Mouse (Mus musculus) lung, embryonic 16.5 days (tissue): Measurements from ENCODE around the gene Apon. TPM values are rescaled to one million over a fixed set of nuclear protein-coding genes. Genes with fewer than 3 reads are reported as not detected.
"Not testable (repeated sequence)": the region's sequence is repeated elsewhere in the genome, so short reads cannot be mapped to it uniquely, and the experiment has no call there.

ENCODE experiments used
- ATAC-seq: fragments of 200-750 bp; cut with Nextera tagmentation; 2 replicates; pipeline ENCODE4 v1.8.0; 2017; ENCODE audit warnings: low read depth, mild to moderate bottlenecking, moderate library complexity
- H3K27ac ChIP-seq: fragments of 300-500 bp; sonication (generic); 2 replicates; pipeline ENCODE4 v1.5.1; 2014; ENCODE audit warnings: mild to moderate bottlenecking, control low read depth, low read length
- H3K27me3 ChIP-seq: fragments of 300-500 bp; sonication (generic); 2 replicates; pipeline ENCODE4 v1.6.1; 2014; ENCODE audit warnings: low read depth, low read length, mixed read lengths; ENCODE audit not compliant: control insufficient read depth, insufficient read depth
- H3K36me3 ChIP-seq: fragments of 300-500 bp; sonication (generic); 2 replicates; pipeline ENCODE4 v1.6.1; 2014; ENCODE audit warnings: low read length; ENCODE audit not compliant: control insufficient read depth, insufficient read depth
- H3K4me1 ChIP-seq: fragments of 300-500 bp; sonication (generic); replicated peaks from 2 replicates; pipeline ENCODE4 v1.6.1; 2014; ENCODE audit warnings: low read length, mixed read lengths; ENCODE audit not compliant: control insufficient read depth, insufficient read depth
- H3K4me2 ChIP-seq: fragments of 300-500 bp; sonication (generic); 2 replicates; pipeline ENCODE4 v1.6.1; 2014; ENCODE audit warnings: low read depth, low read length, control low read depth
- H3K4me3 ChIP-seq: fragments of 300-500 bp; sonication (generic); 2 replicates; pipeline ENCODE4 v1.5.1; 2014; ENCODE audit warnings: mild to moderate bottlenecking, low read length, control low read depth
- H3K9ac ChIP-seq: fragments of 300-500 bp; sonication (generic); 2 replicates; pipeline ENCODE4 v1.6.1; 2014; ENCODE audit warnings: low read length, control low read depth
- H3K9me3 ChIP-seq: fragments of 300-500 bp; sonication (generic); 2 replicates; pipeline ENCODE4 v1.6.1; 2016; ENCODE audit warnings: low read length; ENCODE audit not compliant: control insufficient read depth
- WGBS: fragments of 180-500 bp; shearing (Covaris S2); extraction: QIAGEN DNeasy Blood & Tissue Kit; methylation state at CpG from one replicate; pipeline ENCODE4 v1.1.7; 2014; 5-methylcytosine and 5-hydroxymethylcytosine counted together
- polyA plus RNA-seq: library from polyadenylated mRNA; unstranded; fragments of >200 nt; fragmentation: Nextera tagmentation; extraction: Ambion mirVana; gene quantifications from 2 replicates; pipeline ENCODE4 v1.2.1, GENCODE M21; 2015

Apon gene
- polyA plus RNA-seq, 1 experiment from 2014 or later, result 0.14 TPM

DNA sequence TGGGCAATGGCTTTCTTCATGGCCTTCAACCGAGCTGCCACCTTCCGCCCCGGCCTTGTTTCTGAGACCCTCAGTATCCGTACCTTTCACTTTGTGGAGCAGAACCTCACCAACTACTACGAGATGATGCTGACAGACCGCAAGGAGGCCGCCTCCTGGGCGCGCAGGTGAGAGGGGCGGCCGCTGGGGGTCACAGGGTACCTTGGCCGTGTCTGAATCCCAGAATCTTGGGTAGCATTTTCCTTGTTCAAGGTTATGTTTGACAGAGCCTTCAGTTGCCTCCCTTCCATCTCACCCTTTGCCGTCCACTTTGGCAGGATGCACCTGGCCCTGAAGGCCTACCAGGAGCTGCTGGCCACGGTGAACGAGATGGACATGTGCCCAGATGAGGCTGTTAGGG is 9.8 kb upstream of the Apon start:
- Histone ChIP-seq H3K9me3 (no peaks in the 10 kb centered on the region), H3K4me2 (no peak overlapping the region), H3K27me3 (no peaks in the 10 kb centered on the region), H3K4me1 (no peaks in the 10 kb centered on the region), H3K36me3 (peaks cover 49% of the 10 kb centered on the region), H3K27ac (no peak overlapping the region), H3K9ac (no peak overlapping the region), H3K4me3 (no peak overlapping the region)
- ATAC-seq, result no peak
- WGBS, result 91% methylated on average over 15 of the region's 15 CpGs

DNA sequence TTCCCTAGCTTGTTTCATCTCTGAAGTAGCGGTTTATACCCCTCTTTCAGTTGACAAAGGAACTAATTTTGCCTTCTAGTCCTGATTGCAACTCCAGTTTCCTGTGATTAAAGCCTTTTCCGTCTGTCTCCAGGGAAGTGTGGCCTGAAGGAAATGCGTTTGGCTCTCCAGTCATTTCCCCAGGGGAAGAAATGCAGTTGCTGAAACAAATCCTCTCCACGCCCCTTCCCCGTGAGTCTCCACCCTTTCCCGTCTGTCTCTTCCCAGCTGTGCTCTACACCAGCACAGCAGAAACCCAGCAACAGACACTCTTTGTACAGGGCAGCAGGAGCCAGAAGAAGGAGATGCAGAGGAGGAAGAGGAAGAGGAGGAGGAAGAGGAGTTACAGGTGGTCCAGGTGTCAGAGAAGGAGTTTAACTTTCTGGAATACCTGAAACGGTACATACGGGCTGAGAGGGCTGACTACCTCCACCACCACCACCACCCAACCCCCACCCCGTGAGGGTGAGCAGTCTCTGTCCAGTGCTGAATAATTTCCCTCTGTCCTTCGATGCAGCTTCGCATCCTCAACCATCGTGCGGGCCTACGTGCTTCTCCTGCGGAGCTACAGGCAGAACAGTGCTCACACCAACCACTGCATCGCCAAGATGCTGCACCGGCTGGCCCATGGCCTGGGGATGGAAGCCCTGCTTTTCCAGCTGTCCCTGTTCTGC is 6.7 kb upstream of the Apon start:
- no peaks in the 10 kb centered on the region for H3K9me3 ChIP-seq
- 70% methylated on average over 17 of the region's 17 CpGs for WGBS
- H3K4me3 ChIP-seq, result peak overlapping the region; percentile 7
- H3K4me2 ChIP-seq, result peak overlapping the region; percentile 33
- no peaks in the 10 kb centered on the region for H3K4me1 ChIP-seq
- H3K36me3 ChIP-seq, result peaks cover 60% of the 10 kb centered on the region
- no peaks in the 10 kb centered on the region for H3K27me3 ChIP-seq
- peak; percentile 81 for ATAC-seq
- peak overlapping the region; percentile 88 for H3K27ac ChIP-seq
- no peak overlapping the region for H3K9ac ChIP-seq

DNA sequence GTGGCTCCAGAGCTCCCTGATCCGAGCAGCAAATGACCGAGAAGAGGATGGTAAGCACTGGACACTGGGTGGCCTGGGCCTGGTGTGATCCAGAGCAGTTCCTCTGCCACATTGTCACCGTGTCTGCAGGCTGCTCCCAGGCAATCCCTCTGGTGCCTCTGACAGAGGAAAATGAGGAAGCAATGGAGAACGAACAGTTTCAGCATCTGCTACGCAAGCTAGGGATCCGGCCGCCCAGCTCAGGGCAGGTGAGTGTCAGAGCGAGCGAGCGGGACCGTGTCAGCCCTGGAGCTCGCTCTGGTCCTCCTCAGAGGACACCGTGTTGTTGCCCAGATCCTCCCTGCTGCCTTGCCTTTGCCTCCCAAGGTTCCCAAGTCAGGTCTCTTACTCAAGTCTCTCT is 3.3 kb upstream of the Apon start:
- H3K36me3 ChIP-seq, result peaks cover 45% of the 10 kb centered on the region
- no peak overlapping the region for H3K4me3 ChIP-seq
- no peaks in the 10 kb centered on the region for H3K27me3 ChIP-seq
- no peak for ATAC-seq
- H3K9ac ChIP-seq, result no peak overlapping the region
- no peak overlapping the region for H3K4me2 ChIP-seq
- H3K27ac ChIP-seq, result no peak overlapping the region
- WGBS, result 85% methylated on average over 13 of the region's 13 CpGs
- H3K9me3 ChIP-seq, result no peaks in the 10 kb centered on the region
- H3K4me1 ChIP-seq, result no peaks in the 10 kb centered on the region

DNA sequence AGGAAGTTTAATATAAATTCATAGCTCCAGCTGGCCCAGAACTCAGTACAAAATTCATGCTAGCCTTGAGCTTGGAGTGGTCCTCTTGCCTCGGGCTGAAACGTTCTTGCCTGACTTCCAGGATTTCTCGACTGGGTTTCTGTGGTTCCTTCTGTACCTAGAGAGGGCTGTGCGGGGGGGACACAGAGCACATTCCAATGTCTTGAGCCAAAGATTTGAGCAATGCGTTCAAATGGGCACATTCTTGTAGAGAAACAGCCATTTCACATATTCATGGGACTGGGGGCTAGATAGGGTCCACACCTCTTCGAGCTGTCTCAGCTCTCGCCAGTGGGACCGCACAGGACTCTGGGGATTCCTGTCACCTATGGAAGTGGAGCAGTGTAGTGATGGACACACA is 2.0 kb downstream of the Apon start:
- ATAC-seq, result no peak
- H3K4me2 ChIP-seq, result no peak overlapping the region
- H3K9ac ChIP-seq, result no peak overlapping the region
- no peak overlapping the region for H3K27ac ChIP-seq
- H3K36me3 ChIP-seq, result peaks cover 11% of the 10 kb centered on the region
- H3K4me3 ChIP-seq, result no peak overlapping the region
- 75% methylated on average over 8 of the region's 8 CpGs for WGBS
- H3K4me1 ChIP-seq, result no peaks in the 10 kb centered on the region
- H3K9me3 ChIP-seq, result no peaks in the 10 kb centered on the region
- no peaks in the 10 kb centered on the region for H3K27me3 ChIP-seq

DNA sequence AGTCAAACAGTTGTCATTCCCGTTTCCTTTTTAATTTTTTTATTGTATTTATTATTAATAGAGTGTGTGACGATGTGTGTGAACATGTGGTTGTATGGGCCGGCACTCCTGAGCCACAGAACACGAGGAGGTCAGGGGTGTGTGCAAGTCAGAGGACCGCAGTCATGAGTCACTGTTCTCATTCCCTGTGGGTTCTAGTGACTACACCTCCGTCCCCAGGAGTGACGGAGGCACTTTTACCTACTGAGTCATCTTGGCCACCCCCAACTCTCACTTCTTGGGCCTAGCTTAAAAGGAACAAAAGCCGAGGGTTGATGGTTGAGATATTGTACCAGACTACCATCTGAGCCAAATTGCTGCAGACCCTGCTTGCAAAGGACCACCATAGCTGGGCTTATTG is 2.4 kb downstream of the Apon start:
- peaks cover 7% of the 10 kb centered on the region for H3K36me3 ChIP-seq
- H3K9ac ChIP-seq, result no peak overlapping the region
- no peak overlapping the region for H3K4me2 ChIP-seq
- no peaks in the 10 kb centered on the region for H3K9me3 ChIP-seq
- H3K27ac ChIP-seq, result no peak overlapping the region
- no peak overlapping the region for H3K4me3 ChIP-seq
- no peak for ATAC-seq
- 76% methylated on average over 8 of the region's 8 CpGs for WGBS
- H3K27me3 ChIP-seq, result no peaks in the 10 kb centered on the region
- no peaks in the 10 kb centered on the region for H3K4me1 ChIP-seq

DNA sequence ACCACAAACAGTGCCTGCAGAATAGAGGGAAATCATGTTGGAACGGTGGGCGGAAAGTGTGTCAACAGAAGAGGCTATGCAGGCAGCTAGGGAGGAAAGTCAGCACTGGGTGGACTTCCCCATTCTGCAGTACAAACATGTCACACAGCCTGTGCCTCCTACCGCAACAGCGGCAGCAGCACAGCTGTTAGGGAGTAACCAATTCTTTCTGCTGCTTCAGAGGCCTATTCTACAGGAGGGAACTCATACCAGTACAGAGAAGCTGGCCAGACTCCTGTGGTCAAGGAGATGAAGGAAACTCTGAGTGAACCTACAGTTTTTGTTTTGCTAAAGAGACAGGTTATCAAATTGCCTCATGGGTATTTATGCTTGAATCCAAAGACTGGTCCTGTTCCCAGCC is 5.1 kb downstream of the Apon start:
- Histone ChIP-seq H3K9me3 (no peaks in the 10 kb centered on the region), H3K9ac (no peak overlapping the region), H3K36me3 (no peaks in the 10 kb centered on the region), H3K27me3 (no peaks in the 10 kb centered on the region), H3K4me3 (no peak overlapping the region), H3K27ac (no peak overlapping the region), H3K4me2 (no peak overlapping the region), H3K4me1 (no peaks in the 10 kb centered on the region)
- 64% methylated on average over 4 of the region's 4 CpGs for WGBS
- no peak for ATAC-seq

DNA sequence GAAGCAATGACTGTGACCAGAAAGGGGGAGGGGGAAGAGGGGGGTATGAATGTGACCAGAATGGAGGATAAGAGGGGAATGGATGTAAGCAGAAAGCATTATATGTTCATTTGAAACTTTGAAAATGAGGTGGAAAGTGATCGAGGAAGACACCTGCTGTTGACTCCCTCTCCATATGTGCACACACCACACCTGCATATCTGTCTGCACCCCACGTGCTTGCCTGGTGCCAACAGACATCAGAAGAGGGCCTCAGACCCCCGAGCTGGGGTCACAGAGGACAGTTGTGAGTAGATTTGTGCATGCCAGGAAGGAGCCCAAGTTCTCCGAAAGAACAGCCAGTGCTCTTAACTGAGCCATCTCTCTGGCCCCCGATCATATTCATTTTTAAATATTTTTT is 6.0 kb downstream of the Apon start:
- H3K4me2 ChIP-seq, result no peak overlapping the region
- H3K4me3 ChIP-seq, result no peak overlapping the region
- no peak for ATAC-seq
- 73% methylated on average over 5 of the region's 5 CpGs for WGBS
- no peak overlapping the region for H3K27ac ChIP-seq
- no peaks in the 10 kb centered on the region for H3K36me3 ChIP-seq
- no peaks in the 10 kb centered on the region for H3K27me3 ChIP-seq
- no peaks in the 10 kb centered on the region for H3K9me3 ChIP-seq
- no peaks in the 10 kb centered on the region for H3K4me1 ChIP-seq
- no peak overlapping the region for H3K9ac ChIP-seq

DNA sequence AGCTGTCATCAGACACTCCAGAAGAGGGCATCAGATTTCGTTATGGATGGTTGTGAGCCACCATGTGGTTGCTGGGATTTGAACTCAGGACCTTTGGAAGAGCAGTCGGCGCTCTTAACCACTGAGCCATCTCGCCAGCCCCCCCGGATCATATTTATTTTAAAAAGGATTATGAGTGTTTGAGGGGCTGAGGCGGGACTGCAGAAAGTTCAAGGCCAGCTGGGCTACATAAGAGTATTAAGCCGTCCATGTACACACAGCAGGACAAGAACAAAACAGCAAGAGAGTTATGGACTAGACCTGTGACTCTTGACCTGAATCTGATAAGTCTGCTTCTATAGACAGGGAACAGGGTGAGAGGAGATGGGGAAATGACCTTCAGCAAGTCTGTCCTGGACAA is 6.5 kb downstream of the Apon start:
- not testable (repeated sequence) for H3K4me1 ChIP-seq, H3K36me3 ChIP-seq, H3K4me3 ChIP-seq, H3K9me3 ChIP-seq, H3K27ac ChIP-seq, H3K27me3 ChIP-seq, ATAC-seq, H3K4me2 ChIP-seq, H3K9ac ChIP-seq
- WGBS, result 70% methylated on average over 7 of the region's 7 CpGs

DNA sequence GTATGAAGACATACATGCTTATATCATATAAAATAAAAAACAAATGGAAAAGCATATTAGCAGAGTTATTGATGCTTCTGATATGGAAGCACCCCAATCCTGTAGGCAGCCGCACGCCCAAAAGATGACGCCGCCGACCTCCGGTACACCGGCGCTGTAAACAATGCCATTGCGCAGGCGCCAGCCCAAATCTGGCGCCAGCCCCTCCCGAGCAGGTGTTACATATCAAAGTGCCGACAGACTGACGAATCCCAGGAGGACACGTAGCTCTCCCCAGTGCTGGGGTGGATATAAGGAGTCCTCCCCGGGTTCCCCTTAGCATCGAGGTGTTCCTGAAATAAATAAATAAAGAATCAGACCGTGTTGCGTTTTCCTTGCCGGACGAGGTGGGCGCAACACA is 8.4 kb downstream of the Apon start:
- H3K9me3 ChIP-seq, result no peaks in the 10 kb centered on the region
- H3K27me3 ChIP-seq, result no peaks in the 10 kb centered on the region
- H3K4me1 ChIP-seq, result no peaks in the 10 kb centered on the region
- no peaks in the 10 kb centered on the region for H3K36me3 ChIP-seq
- H3K27ac ChIP-seq, result no peak overlapping the region
- no peak overlapping the region for H3K4me2 ChIP-seq
- 64% methylated on average over 22 of the region's 22 CpGs for WGBS
- no peak overlapping the region for H3K9ac ChIP-seq
- no peak for ATAC-seq
- no peak overlapping the region for H3K4me3 ChIP-seq
